Mouse (Mus musculus): Measurements from ENCODE around the gene Pcdh9.

Gene Pcdh9

DNA sequence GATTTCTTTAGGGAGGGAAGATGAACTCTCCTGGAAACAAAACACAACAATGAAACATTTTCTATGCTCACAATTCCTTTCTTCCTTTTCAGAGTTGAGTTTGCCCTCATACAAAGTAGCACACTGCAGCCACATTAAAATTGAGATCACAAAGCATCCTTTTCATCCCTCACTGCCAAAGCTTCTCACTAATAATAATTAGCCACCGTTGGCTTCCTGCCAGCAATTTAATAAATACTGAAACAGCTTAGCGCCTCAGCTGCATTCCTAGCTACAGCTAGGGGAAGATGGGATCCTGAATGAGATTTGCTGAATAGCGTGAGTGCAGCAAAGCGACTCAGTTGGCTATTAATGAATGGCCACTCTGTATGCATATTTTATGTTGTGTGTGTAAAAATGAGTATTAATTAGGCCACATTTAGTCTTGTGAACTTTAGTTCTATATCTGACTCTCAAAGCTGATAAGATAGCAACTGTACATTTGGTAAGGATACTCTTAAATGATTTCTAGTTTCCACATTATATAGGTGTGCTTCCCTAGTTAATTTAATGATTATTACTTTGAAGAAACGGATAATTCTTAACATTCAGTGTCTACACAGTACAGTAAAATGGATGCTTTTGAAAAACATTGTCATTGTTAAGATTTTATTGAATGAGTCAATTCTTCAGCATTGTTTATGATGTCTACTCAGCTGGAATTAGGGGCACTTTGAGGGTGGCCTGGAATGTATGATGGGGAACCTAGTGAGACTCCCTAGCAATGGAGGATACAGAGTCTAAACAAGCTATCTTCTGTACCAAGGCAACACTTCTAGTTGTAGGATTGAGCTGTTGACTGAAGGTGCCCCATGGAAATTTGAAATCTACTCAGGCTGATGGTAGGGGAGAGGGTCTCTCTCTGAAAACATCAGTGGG lies 881.1 kb downstream of the Pcdh9 start:
- DNase-seq (ENCODE audit: low spot score in 2 of 2): no peak

Data from urinary bladder, postnatal 36 days (tissue).